Mouse (Mus musculus) limb, embryonic 13.5 days (tissue): Measurements from ENCODE around the gene Cd40. TPM values are rescaled to one million over a fixed set of nuclear protein-coding genes. Genes with fewer than 3 reads are reported as not detected.

Experiments used
- ATAC-seq: fragments of 200-750 bp; cut with Nextera tagmentation; 2 replicates; pipeline ENCODE4 v1.8.0; 2017; ENCODE audit warnings: low read depth, moderate number of reproducible peaks, moderate TSS enrichment; ENCODE audit not compliant: low FRiP score
- H3K27ac ChIP-seq: fragments of 300-500 bp; sonication (generic); 2 replicates; pipeline ENCODE4 v1.5.1; 2015; ENCODE audit warnings: inconsistent platforms, mild to moderate bottlenecking, moderate library complexity
- H3K27me3 ChIP-seq: fragments of 300-500 bp; sonication (generic); 2 replicates; pipeline ENCODE4 v1.6.1; 2015; ENCODE audit warnings: mild to moderate bottlenecking, inconsistent platforms
- H3K36me3 ChIP-seq: fragments of 300-500 bp; sonication (generic); 2 replicates; pipeline ENCODE4 v1.6.1; 2015; ENCODE audit warnings: inconsistent platforms, mild to moderate bottlenecking, moderate library complexity
- H3K4me1 ChIP-seq: fragments of 300-500 bp; sonication (generic); 2 replicates; pipeline ENCODE4 v1.6.1; 2015; ENCODE audit warnings: inconsistent platforms
- H3K4me2 ChIP-seq: fragments of 300-500 bp; sonication (generic); replicated peaks from 2 replicates; pipeline ENCODE4 v1.6.1; 2015; ENCODE audit warnings: inconsistent platforms, mild to moderate bottlenecking, moderate library complexity
- H3K4me3 ChIP-seq: fragments of 300-500 bp; sonication (generic); 2 replicates; pipeline ENCODE4 v1.5.1; 2015; ENCODE audit warnings: moderate library complexity, mild to moderate bottlenecking, inconsistent platforms
- H3K9ac ChIP-seq: fragments of 300-500 bp; sonication (generic); 2 replicates; pipeline ENCODE4 v1.6.1; 2015; ENCODE audit warnings: mild to moderate bottlenecking, inconsistent platforms
- H3K9me3 ChIP-seq: fragments of 300-500 bp; sonication (generic); 2 replicates; pipeline ENCODE4 v1.6.1; 2016; ENCODE audit warnings: inconsistent platforms
- WGBS: fragments of 180-500 bp; shearing (Covaris S2); methylation state at CpG from one replicate; pipeline ENCODE4 v1.1.7; 2015; 5-methylcytosine and 5-hydroxymethylcytosine counted together
- polyA plus RNA-seq: library from polyadenylated mRNA; unstranded; fragments of >200 nt; fragmentation: Nextera tagmentation; extraction: Ambion mirVana; gene quantifications from 2 replicates; pipeline ENCODE4 v1.2.1, GENCODE M21; 2015

The Cd40 gene
- polyA plus RNA-seq, 1 experiment from 2014 or later, result 7.5 TPM

DNA sequence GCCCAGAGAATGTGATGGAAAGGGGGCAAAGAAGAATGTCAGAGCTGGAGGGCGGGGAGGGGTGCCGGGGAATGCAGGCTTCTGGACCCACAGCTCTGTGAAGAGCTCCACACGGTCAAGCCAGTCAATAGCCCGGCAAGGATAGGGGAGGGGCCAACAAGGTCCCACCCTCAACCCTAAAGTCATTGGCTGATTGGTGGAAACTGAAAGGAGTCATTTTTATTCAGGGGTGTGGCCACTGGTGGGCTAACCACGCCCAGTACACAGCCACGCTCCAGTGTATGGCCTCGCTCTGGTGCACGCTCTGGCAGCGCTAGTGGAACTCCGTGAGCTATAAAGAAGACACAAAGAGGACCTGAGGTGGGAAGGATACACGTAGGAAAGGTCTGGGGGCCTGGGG, 58.3 kb downstream of the Cd40 start:
- H3K4me3 ChIP-seq, result no peak overlapping the region
- no peak overlapping the region for H3K27ac ChIP-seq
- H3K36me3 ChIP-seq, result no peaks in the 10 kb centered on the region
- 0 out of 2 replicates have a peak, but pooled peaks cover 5% of the 10 kb centered on the region for H3K4me1 ChIP-seq
- H3K27me3 ChIP-seq, result peaks cover 99% of the 10 kb centered on the region
- 19% methylated on average over 11 of the region's 11 CpGs for WGBS
- H3K9ac ChIP-seq, result no peak overlapping the region
- H3K4me2 ChIP-seq, result no peak overlapping the region
- no peaks in the 10 kb centered on the region for H3K9me3 ChIP-seq
- peak; percentile 55; the same call in 1 of the 2 replicates for ATAC-seq

DNA sequence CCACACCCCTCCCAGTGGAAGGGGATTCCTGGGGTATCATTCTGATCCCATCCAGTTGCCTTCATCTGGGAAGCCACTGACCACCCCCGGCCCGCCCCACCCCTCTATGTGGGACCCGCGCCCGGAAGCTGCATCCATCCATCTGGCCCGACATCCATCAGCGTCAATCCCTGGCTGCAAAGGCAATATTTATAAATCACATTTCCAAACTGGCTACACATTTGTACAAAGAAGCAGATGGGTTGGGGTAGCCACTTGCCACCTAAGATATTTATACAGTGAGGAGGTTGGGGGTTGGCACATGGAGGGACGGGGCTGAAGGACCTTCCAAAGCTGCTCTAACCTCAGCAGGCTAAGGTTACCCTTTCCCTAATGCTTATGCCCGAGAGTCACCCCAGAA, 65.3 kb downstream of the Cd40 start:
- no peaks in the 10 kb centered on the region for H3K9me3 ChIP-seq
- 82% methylated on average over 9 of the region's 9 CpGs for WGBS
- H3K27me3 ChIP-seq, result peaks cover 79% of the 10 kb centered on the region
- no peak overlapping the region for H3K27ac ChIP-seq
- no peak overlapping the region for H3K4me2 ChIP-seq
- H3K4me1 ChIP-seq, result no peaks in the 10 kb centered on the region
- H3K4me3 ChIP-seq, result no peak overlapping the region
- ATAC-seq, result no peak
- H3K36me3 ChIP-seq, result no peaks in the 10 kb centered on the region
- H3K9ac ChIP-seq, result no peak overlapping the region

DNA sequence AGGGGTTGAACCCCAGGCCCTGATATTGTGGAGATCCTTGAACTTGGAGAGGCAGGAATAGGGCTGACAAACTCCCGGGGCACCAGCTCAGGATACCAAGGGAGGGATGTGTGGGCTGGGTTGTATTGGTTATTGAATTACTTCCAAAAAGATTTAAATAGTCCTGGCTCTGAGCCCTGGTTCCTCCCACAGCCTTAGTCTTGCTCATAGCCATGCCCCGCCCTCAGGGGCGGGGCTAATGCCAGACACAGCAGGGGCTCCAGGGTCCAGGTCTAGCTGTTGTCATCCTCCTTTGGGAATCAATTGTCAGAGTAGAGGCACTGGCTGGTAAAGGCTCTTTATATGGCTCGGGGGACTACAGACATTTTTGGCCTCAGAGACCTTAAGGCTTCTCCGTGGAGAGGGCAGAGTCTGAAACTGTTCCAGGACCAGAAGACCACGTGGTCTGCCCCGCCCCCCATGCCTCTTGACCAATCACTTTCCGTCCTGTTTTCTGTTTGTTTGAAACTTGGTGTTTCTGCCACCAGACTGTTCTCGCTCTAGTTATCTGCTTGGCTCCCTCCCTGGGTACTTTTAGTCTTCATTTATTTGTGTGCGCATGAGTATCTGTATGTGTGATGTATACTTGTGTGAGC, 65.9 kb downstream of the Cd40 start:
- Histone ChIP-seq H3K9ac (no peak overlapping the region), H3K27ac (no peak overlapping the region), H3K4me2 (no peak overlapping the region), H3K9me3 (no peaks in the 10 kb centered on the region), H3K4me3 (no peak overlapping the region), H3K36me3 (no peaks in the 10 kb centered on the region), H3K4me1 (no peaks in the 10 kb centered on the region), H3K27me3 (peaks cover 79% of the 10 kb centered on the region)
- 33% methylated on average over 10 of the region's 10 CpGs for WGBS
- ATAC-seq, result no peak

Other genes starting within 250 kb of the Cd40 start
- gene Zswim1, start 232.9 kb upstream of the Cd40 start, polyA plus RNA-seq, result 17.8 and 18.2 TPM in 2 replicates
- gene Spata25, start 227.1 kb upstream of the Cd40 start, polyA plus RNA-seq, result not detected in 2 replicates
- gene Ctsa, start 222.8 kb upstream of the Cd40 start, polyA plus RNA-seq, result 131 and 135 TPM in 2 replicates
- gene Neurl2, start 222.2 kb upstream of the Cd40 start, polyA plus RNA-seq, result 6.7 and 7.1 TPM in 2 replicates
- gene Pltp, start 197.9 kb upstream of the Cd40 start, polyA plus RNA-seq, result 36.7 and 44.0 TPM in 2 replicates
- 87.4 and 88.4 TPM in 2 replicates for gene Pcif1, start 176.3 kb upstream of the Cd40 start, polyA plus RNA-seq
- gene Zfp335, start 143.9 kb upstream of the Cd40 start, polyA plus RNA-seq, result 13.5 and 15.2 TPM in 2 replicates
- 5.5 and 7.1 TPM in 2 replicates for gene Mmp9, start 114.8 kb upstream of the Cd40 start, polyA plus RNA-seq
- 1.00 and 1.2 TPM in 2 replicates for gene Slc12a5, start 94.8 kb upstream of the Cd40 start, polyA plus RNA-seq
- 92.3 and 99.1 TPM in 2 replicates for gene Ncoa5, start 20.8 kb upstream of the Cd40 start, polyA plus RNA-seq
- not detected in 2 replicates for gene 1700025C18Rik, start 35.1 kb downstream of the Cd40 start, polyA plus RNA-seq
- gene Cdh22, start 179.2 kb downstream of the Cd40 start, polyA plus RNA-seq, result 0.79 and 1.2 TPM in 2 replicates
- gene Slc35c2, start 232.2 kb downstream of the Cd40 start, polyA plus RNA-seq, result 56.3 and 56.4 TPM in 2 replicates